Mouse (Mus musculus) ZHBTc4 (cell line): Measurements from ENCODE around the gene Fads3.

Source experiments
- DNase-seq: peaks from one replicate; pipeline ENCODE4 v3.0.0-alpha.2; 2011; ENCODE audit warnings: low read depth, low spot score

Gene Fads3

GRCm38 (mm10) chr19:10050438-10050837 is 9.1 kb downstream of the Fads3 start:
- DNase-seq = no peak

GRCm38 (mm10) chr19:10052698-10053097 is 11.3 kb downstream of the Fads3 start:
- DNase-seq = no peak

GRCm38 (mm10) chr19:10053692-10054260 is 12.4 kb downstream of the Fads3 start:
- no peak for DNase-seq

GRCm38 (mm10) chr19:10054361-10055075 is 13.1 kb downstream of the Fads3 start:
- DNase-seq = no peak

- DNase-seq = no peak
Observed at GRCm38 (mm10) chr19:10055261-10055660, 13.9 kb downstream of the Fads3 start.

GRCm38 (mm10) chr19:10055783-10056660 is 14.7 kb downstream of the Fads3 start:
- DNase-seq = peak; percentile 35

- DNase-seq = no peak
Observed at GRCm38 (mm10) chr19:10056686-10057085, 15.3 kb downstream of the Fads3 start.

GRCm38 (mm10) chr19:10057486-10058351 is 16.4 kb downstream of the Fads3 start:
- no peak for DNase-seq

GRCm38 (mm10) chr19:10058352-10058825 is 17.0 kb downstream of the Fads3 start:
- no peak for DNase-seq

- no peak for DNase-seq
Observed at GRCm38 (mm10) chr19:10058876-10059427, 17.6 kb downstream of the Fads3 start.

GRCm38 (mm10) chr19:10059911-10060567 is 18.7 kb downstream of the Fads3 start:
- peak; percentile 69 for DNase-seq

GRCm38 (mm10) chr19:10060783-10061590 is 19.6 kb downstream of the Fads3 start:
- no peak for DNase-seq

GRCm38 (mm10) chr19:10061624-10062023 is 20.3 kb downstream of the Fads3 start:
- no peak for DNase-seq

GRCm38 (mm10) chr19:10062292-10062691 is 20.9 kb downstream of the Fads3 start:
- DNase-seq = no peak

- DNase-seq = no peak
Observed at GRCm38 (mm10) chr19:10062862-10063261, 21.5 kb downstream of the Fads3 start.

- no peak for DNase-seq
Observed at GRCm38 (mm10) chr19:10064173-10065012, 23.0 kb downstream of the Fads3 start.

- DNase-seq = no peak
Observed at GRCm38 (mm10) chr19:10065465-10066188, 24.3 kb downstream of the Fads3 start.

- DNase-seq = no peak
Observed at GRCm38 (mm10) chr19:10066189-10066500, 24.8 kb downstream of the Fads3 start.
